Mouse (Mus musculus) yolk sac, embryonic 10.5 days (tissue): ENCODE results near the gene Ccr9.
"Not testable (repeated sequence)": the region's sequence is repeated elsewhere in the genome, so short reads cannot be mapped to it uniquely, and the experiment has no call there.

Source experiments
- DNase-seq: peaks from one replicate; pipeline ENCODE4 v3.0.0-alpha.2; 2017; ENCODE audit warnings: low spot score

Gene Ccr9

GRCm38 (mm10) chr9:123716301-123716700, 38.1 kb downstream of the Ccr9 start:
- DNase-seq = no peak

DNA sequence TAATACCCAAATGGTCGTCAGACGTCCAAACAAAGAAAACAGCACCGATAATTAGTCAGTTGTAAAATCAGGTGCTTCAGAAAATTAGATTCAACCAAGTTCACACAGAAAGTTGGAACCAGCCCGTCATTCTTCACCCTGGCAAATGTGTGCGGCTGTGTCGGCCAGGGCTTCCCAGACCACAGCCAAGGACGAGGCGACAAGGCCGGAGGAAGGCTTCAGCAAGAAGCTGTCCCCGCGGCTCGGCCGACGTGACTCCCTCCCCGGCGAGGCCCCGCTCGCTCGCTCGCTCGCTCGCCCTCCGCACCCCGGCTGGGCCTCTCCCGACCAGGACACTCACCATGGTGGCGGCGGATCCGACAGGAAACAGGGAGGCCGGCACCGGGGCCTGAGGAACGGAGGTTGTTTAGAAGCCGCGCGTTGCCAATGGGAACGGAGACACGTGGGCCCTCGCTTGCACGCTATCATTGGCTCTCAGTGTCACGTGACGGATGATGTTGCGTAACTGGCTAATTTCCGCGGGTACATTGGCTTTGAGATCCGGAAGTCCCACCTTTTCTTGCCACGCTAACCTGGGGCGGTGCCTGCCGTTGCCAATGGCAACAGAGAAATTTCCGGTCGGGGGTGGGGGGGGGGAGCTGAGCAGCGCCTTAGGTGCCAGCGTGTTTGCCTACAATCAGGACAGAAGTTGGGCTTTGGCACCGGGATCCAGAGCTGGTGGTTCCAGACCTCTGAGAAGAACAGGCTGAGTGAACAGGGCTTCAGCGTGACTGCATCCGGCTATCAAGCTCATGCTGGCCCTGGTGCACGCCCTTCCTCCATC, 39.2 kb downstream of the Ccr9 start, which contains the start of gene Lztfl1:
TSS of gene Lztfl1 (minus strand) at position 512 of the 823 bp plus-strand sequence.
- peak; percentile 97 for DNase-seq

DNA sequence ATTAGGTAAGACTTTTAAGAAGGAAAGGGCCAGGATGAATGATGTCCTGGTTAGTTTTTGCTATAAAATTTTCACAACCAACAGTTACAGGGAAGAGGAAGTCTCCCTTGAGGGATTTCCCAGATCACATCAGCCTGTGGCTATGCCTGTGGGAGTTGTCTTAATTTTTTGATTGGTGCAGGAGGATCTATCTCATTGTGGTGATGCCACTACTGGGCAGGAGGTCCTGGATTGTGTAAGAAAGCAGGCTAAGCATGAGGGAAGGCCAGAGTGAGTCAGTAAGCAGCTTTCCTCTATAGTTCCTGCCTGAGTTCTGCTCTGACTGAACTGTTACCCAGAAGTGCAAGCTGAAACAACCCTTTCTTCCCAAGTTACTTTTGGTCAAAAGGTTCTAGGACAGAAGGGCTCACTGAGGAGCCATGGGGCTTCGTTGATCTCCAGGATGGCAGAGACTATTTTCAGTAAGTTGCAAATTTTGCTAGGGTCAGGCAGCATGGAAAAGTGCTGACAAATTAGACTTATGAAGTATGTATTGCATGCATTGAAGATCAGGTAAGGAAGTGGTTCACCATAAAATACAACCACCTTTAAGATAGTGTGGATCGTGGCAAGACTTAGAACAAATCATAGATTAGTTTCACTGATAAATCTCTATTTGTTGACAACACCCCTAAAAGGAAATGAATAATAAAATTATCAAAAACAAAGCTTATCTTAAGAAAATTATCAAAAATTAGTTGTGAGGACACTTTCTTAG, 44.7 kb downstream of the Ccr9 start:
- DNase-seq = no peak

GRCm38 (mm10) chr9:123731271-123731670, 53.0 kb downstream of the Ccr9 start:
- no peak for DNase-seq

DNA sequence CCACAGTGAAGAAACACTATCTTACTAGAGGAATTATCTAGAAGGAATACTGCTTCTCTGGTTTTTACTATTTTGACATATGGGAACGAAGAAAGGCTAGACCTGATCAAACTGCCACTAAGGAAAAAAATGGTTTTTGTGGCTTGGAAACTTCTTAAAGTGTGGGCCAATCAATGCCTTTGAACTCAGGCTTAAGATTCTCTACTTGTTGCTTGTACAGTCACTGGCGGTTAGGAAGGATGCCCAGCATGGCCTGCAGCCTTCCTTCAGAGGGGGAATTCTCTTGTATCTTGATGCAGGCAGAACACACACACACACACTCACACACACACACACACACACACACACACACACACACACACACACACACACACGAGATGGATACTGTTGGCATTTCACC, 55.9 kb downstream of the Ccr9 start:
- no peak for DNase-seq

DNA sequence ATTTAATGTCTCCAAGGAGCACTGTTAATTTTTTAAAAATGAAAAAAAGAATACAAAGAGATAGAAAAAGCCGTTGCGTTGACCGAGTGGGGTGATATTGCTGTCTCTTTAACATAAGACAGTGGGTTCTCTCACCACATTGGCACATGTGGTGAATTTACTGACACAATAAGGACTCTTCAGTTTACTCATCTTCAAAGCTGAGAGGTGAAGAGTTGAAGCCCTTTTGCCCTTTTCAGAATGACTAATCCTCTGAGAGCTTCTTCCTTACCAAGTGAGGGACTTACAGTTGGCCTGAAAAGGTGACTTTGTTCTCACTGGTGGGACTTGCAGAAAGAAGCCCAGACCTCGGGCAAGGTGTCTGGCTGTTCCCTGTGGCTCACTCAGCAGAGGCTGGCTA, 62.6 kb downstream of the Ccr9 start:
- no peak for DNase-seq

GRCm38 (mm10) chr9:123749687-123750086, 71.4 kb downstream of the Ccr9 start:
- not testable (repeated sequence) for DNase-seq

DNA sequence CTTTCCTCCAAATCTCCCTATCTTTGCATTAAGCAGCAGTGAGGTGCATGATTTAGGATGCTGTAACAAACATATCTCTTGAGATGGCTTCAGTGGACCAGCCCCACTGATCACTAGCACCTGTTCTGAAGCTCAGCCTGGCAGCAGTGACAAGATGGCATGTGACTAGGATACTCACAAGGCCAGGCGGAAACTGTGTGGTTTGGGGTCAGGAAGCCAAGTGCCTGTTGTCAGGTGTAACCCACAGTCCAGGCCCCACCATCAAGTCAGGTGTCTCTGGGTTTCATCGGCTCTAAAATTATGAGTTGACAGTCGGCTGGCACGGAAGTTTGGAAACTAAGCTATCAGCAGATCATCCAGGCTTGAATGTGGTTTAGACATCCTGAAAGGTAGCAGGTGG, 76.1 kb downstream of the Ccr9 start:
- DNase-seq = no peak

- no peak for DNase-seq
Measured at GRCm38 (mm10) chr9:123756752-123757151, 78.5 kb downstream of the Ccr9 start.

DNA sequence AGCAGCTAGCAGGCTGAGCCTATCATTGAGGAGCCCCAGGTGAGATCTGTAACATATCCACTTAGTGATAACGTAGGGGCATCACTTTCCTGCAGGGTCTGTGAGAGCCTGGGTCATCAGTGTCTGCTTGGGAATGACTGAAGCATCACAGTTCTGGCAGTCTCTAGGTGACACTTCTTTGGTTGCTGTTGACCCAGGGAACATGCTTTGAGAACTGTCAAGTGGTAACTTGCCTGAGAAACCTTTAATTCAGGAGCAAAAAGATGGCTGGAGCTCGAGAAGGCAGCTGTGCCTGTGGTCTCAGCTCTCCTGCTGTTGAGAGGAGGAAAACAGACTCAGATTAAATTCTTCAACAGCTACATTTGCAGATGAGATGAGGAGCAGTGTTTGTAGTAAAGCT, 79.1 kb downstream of the Ccr9 start:
- no peak for DNase-seq

GRCm38 (mm10) chr9:123758156-123758555, 79.9 kb downstream of the Ccr9 start:
- no peak for DNase-seq

DNA sequence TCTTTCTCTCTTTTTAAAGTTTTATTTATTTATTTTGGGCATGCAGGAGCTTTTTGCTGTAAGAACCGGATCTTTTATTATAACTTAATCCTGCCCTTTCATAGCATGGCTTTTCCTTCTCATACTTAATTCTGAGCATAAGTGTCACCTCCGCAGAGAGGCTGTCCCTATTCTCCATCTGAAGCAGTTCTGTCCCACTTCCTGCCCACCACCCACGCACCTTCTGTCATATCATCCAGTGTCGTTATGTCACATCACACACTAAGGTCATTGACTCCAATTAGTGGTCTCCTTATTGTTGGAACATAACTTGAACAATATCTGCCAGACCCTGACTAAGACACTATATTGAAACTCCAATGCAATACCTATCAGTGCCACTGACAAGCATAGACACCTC, 80.4 kb downstream of the Ccr9 start:
- DNase-seq = no peak

DNA sequence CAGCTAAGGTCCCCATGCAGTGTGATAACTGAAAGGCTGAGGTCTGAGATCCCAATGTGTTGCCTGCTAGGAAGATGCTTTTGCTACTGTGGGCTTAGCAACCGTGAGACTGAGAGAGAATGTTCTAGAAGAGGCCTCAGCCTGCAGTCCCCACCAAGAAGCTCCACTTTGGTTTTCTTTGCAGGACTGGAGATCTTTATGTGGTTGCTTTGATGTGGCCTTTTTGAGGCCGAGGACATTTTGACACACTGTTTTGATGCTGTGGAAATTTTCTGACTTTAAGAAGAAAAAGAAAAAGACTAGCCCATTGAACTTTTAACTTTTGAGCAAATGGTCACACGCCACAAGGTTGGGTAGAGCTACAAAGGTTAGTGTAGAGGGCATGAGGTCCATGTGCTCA, 82.6 kb downstream of the Ccr9 start:
- no peak for DNase-seq

GRCm38 (mm10) chr9:123762886-123763285, 84.6 kb downstream of the Ccr9 start:
- DNase-seq = no peak

- DNase-seq = no peak
Measured at GRCm38 (mm10) chr9:123763771-123764170, 85.5 kb downstream of the Ccr9 start.

GRCm38 (mm10) chr9:123766996-123767395, 88.8 kb downstream of the Ccr9 start:
- DNase-seq = no peak

DNA sequence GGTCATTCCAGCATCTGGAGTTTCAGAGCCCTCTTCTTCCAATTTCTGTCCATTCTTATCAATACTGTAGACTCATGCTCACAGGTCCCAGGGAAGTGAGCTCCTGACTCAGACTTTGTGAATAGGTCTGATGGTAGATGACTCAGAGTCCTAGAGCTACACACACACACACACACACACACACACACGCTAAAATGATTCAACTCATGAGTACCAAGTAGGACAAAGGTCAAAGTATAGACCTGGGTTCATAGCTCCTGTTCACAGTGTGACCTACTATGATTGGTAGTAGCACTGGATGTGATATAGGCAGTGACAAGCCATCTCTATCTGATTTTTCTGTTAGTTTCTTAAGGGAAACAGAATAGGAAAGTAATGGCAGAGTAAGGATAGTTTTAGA, 90.2 kb downstream of the Ccr9 start:
- DNase-seq = no peak

DNA sequence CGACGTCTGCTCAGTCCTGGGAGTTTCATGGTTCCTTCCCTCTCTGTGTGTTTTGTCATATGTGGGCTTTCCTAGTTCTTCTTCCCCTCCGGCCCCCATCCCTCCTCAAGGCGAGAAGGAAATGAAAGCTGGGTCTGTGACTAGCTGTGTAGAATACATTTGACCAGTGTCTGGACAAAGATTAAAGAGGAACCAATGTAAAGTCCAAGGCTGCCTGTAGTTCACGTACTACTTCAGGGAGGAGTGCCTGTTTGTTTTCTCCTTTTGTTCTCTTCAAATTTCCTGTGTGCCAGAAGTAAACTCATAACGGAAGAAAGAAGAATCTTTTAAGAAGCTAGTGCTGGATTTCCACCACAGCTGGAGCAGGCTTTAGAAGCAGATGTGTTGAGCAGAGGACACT, 91.3 kb downstream of the Ccr9 start:
- no peak for DNase-seq

- not testable (repeated sequence) for DNase-seq
Measured at GRCm38 (mm10) chr9:123773299-123773698, 95.1 kb downstream of the Ccr9 start.

DNA sequence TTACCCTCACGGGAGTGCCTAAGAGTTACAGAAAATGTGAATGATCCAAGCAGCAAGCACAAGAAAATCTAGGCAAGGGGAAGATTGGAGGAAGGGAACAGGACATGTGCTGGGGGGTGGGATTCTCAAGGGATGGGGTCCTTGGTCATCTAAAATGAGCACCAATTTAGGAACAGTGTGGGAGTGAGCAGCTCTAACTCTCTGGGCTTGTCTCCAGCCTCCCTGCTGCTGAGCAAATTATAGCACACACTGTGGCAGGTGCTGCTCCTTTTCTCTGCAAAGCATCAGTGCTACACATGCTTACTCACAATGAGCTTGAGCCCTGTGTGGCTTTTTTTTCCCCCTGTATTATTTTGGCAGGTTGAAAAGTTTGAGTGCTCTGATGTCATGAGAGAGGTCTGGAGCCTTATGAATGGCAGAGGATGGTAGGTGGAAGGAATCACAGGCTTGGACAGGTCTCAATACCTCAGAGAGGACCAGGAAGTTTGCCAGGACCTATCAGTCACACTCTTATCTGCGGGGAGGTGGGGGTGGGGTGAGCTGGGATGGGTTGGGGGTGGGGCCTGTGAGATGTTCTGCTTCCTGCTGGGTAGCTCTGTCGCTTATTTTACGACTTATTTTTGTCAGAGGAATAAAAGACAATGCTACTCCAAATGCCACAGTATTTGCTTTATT, 110.8 kb downstream of the Ccr9 start:
- DNase-seq = no peak

DNA sequence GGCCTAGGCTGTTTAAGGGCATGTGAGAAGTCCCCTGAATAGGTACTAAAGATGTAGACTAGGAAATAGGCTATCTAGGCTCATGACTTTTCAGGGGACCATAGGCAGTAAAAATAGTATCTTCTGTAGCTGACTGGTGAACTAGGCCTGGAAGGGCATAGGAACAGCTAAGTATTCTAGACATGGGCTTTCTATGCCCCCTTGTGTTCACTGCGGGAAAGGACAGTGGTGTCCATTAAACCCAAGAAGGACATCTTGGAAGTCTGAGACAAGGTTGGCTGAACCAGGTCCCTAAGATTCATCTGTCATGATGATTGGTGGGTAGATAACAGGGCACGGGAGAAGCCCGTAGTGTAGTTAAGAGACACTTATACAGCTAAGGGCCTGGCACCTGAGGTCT, 117.9 kb downstream of the Ccr9 start:
- DNase-seq = no peak

- no peak for DNase-seq
Measured at GRCm38 (mm10) chr9:123801527-123801926, 123.3 kb downstream of the Ccr9 start.

DNA sequence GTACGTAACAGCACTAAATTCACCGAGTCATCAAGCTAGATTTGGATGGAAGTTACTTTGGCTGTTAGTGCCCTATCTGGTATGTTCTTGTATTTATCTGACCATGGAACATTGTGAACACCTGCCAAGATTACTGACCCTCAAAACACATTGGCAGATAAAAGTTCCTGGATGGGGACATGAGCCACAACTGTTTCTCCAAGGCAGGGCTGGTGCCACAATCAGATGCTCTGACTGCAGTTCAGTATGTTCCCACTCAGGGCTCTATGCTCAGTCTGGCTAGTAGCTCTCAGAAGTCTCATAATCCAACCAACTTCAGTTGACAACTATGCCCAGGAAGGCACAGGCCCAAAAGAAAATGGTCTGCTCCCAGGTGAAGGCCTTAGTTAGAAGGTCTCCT, 124.2 kb downstream of the Ccr9 start:
- no peak for DNase-seq
